Comparison of ENCODE assay signal across 21 mouse cellular contexts in the genomic region with DNA sequence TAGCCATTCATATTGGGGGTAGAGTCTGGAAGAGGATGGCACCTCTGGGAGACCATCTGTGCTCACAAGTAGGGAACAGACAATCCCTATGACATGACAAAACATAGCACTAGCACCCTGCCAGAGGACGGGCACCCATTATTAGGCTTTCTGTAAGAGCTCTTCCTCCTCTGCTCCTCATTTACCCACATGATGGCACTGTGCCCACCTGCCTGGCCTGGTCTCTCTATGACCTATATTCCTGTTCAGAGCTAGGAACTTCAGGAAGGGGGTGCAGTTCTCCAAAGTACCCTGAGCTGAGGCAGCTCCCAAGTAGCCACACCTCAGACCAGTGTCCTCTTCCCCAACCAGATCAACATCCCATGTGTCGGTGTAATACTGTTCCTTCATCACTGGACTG.
DNase-seq lines count a peak whose midpoint lies in the region; ATAC-seq and TF ChIP-seq lines count a peak whose summit lies in the region.
"Had no signal": no experiment of that assay in that cellular context is flagged by ENCODE, and none has a peak within 500 bp of the region (broad histone marks: within the 10 kb centered on the region; RNA-seq: fewer than 3 reads in every experiment).

No protein-coding gene starts in this region.

- H3K36me3 ChIP-seq in hindbrain, embryonic 11.5 days (ENCODE audit: control insufficient read depth, insufficient read depth, low read length) = no peaks in the 10 kb centered on the region
- H3K36me3 ChIP-seq in hindbrain, embryonic 16.5 days (ENCODE audit: control insufficient read depth, insufficient read depth, low read length) = no peaks in the 10 kb centered on the region
- peaks cover 3% of the 10 kb centered on the region; the same call in 1 of the 2 replicates for H3K36me3 ChIP-seq in midbrain, embryonic 16.5 days (ENCODE audit: control insufficient read depth, insufficient read depth, low read length)
- H3K36me3 ChIP-seq: embryonic facial prominence, embryonic 12.5 days; G1E; heart, embryonic 12.5 days; limb, embryonic 12.5 days had no signal

- peaks cover 3% of the 10 kb centered on the region; the same call in 1 of the 2 replicates for H3K4me1 ChIP-seq in hindbrain, embryonic 11.5 days (replicated peaks; ENCODE audit: control insufficient read depth, insufficient read depth, low read length)
- H3K4me1 ChIP-seq in hindbrain, embryonic 16.5 days (ENCODE audit: control insufficient read depth, insufficient read depth, low read depth, low read length) = peaks cover 4% of the 10 kb centered on the region
- H3K4me1 ChIP-seq in cerebellum, adult 2 months (ENCODE audit: control insufficient read depth, insufficient read depth, low read length) = peaks cover 26% of the 10 kb centered on the region
- H3K4me1 ChIP-seq in midbrain, embryonic 16.5 days (ENCODE audit: control insufficient read depth, insufficient read depth, low read length) = peaks cover 8% of the 10 kb centered on the region
- H3K4me1 ChIP-seq: embryonic facial prominence, embryonic 12.5 days; heart, embryonic 12.5 days had no signal

- 88% methylated on average over 2 of the region's 2 CpGs for WGBS in hindbrain, embryonic 11.5 days
- 76% methylated on average over 2 of the region's 2 CpGs for WGBS in hindbrain, embryonic 16.5 days
- WGBS in cerebellum, adult 2 months = 59% methylated on average over 2 of the region's 2 CpGs
- WGBS in midbrain, embryonic 16.5 days = 76% methylated on average over 2 of the region's 2 CpGs

- intact Hi-C loops in left cerebral cortex, postnatal 36 days (cut with DNase I) = no loop called here

- no peak for TF ChIP-seq POLR2A in cerebellum, adult 2 months (IDR thresholded peaks at IDR 0.05; ENCODE audit: borderline replicate concordance, insufficient read depth, low read length)

- DNase-seq in hindbrain, embryonic 11.5 days (ENCODE audit: low spot score) = no peak
- peak; percentile 51 to 59 for DNase-seq in cerebellum, adult 2 months
- peak; percentile 53 to 76 for DNase-seq in cerebellum, postnatal 25 days
- no peak for DNase-seq in left cerebral cortex, postnatal 36 days (ENCODE audit: low spot score in 2 of 2)
- DNase-seq in frontal cortex, postnatal 36 days (ENCODE audit: low spot score in 2 of 2) = no peak
- DNase-seq: heart, postnatal 4 days; kidney, adult 9 months; kidney, postnatal 36 days; layer of hippocampus, postnatal 36 days; retina, postnatal 1 day; right cerebral cortex, postnatal 4 days; thymus, postnatal 4 days had no signal

- no peak overlapping the region for H3K9ac ChIP-seq in hindbrain, embryonic 11.5 days (ENCODE audit: low read depth, low read length)
- H3K9ac ChIP-seq in hindbrain, embryonic 16.5 days (ENCODE audit: low read depth, low read length) = no peak overlapping the region
- no peak overlapping the region for H3K9ac ChIP-seq in midbrain, embryonic 16.5 days (ENCODE audit: low read depth, low read length)
- H3K9ac ChIP-seq: embryonic facial prominence, embryonic 12.5 days; heart, embryonic 12.5 days; limb, embryonic 12.5 days; liver, embryonic 14.5 days had no signal

- no peak for ATAC-seq in hindbrain, embryonic 11.5 days (ENCODE audit: low FRiP score)
- no peak for ATAC-seq in hindbrain, embryonic 16.5 days
- no peak for ATAC-seq in midbrain, embryonic 16.5 days
- ATAC-seq: CD4-positive, CD25-positive, alpha-beta regulatory T cell, adult 4 months; lung, postnatal 0 days had no signal

- no peaks in the 10 kb centered on the region for H3K9me3 ChIP-seq in hindbrain, embryonic 11.5 days (ENCODE audit: control insufficient read depth, low read length)
- H3K9me3 ChIP-seq in hindbrain, embryonic 16.5 days (ENCODE audit: control insufficient read depth, low read length) = no peaks in the 10 kb centered on the region
- no peaks in the 10 kb centered on the region for H3K9me3 ChIP-seq in midbrain, embryonic 16.5 days (replicated peaks; ENCODE audit: control insufficient read depth, low read length, poor library complexity, severe bottlenecking)
- H3K9me3 ChIP-seq: embryonic facial prominence, embryonic 12.5 days; heart, embryonic 12.5 days; limb, embryonic 12.5 days had no signal

- peak overlapping the region; percentile 39; the same call in 1 of the 2 replicates for H3K27ac ChIP-seq in hindbrain, embryonic 11.5 days (ENCODE audit: low read depth, low read length)
- H3K27ac ChIP-seq in hindbrain, embryonic 16.5 days (ENCODE audit: low read depth, low read length) = no peak overlapping the region
- H3K27ac ChIP-seq in cerebellum, adult 2 months (ENCODE audit: insufficient read depth, low read length) = no peak overlapping the region
- peak overlapping the region; percentile 0; the same call in 1 of the 2 replicates for H3K27ac ChIP-seq in midbrain, embryonic 16.5 days (ENCODE audit: low read length)
- H3K27ac ChIP-seq: embryonic facial prominence, embryonic 12.5 days; limb, embryonic 12.5 days; liver, embryonic 14.5 days had no signal

- TF ChIP-seq CTCF in cerebellum, adult 2 months (IDR thresholded peaks at IDR 0.05; ENCODE audit: borderline replicate concordance, insufficient read depth, low read depth, low read length) = no peak

- no peak overlapping the region for H3K4me3 ChIP-seq in hindbrain, embryonic 11.5 days (ENCODE audit: low read depth, low read length)
- H3K4me3 ChIP-seq in hindbrain, embryonic 16.5 days (ENCODE audit: low read length) = no peak overlapping the region
- H3K4me3 ChIP-seq in cerebellum, adult 2 months (replicated peaks; ENCODE audit: insufficient read depth, low read depth, low read length) = no peak overlapping the region
- no peak overlapping the region for H3K4me3 ChIP-seq in midbrain, embryonic 16.5 days (ENCODE audit: low read depth, low read length)
- H3K4me3 ChIP-seq: embryonic facial prominence, embryonic 12.5 days; heart, embryonic 12.5 days; limb, embryonic 12.5 days had no signal

- H3K27me3 ChIP-seq in hindbrain, embryonic 11.5 days (ENCODE audit: control insufficient read depth, insufficient read depth, low read length) = no peaks in the 10 kb centered on the region
- no peaks in the 10 kb centered on the region for H3K27me3 ChIP-seq in hindbrain, embryonic 16.5 days (replicated peaks; ENCODE audit: control insufficient read depth, insufficient read depth, low read length)
- no peaks in the 10 kb centered on the region for H3K27me3 ChIP-seq in cerebellum, adult 2 months (ENCODE audit: control insufficient read depth, insufficient read depth, low read length)
- no peaks in the 10 kb centered on the region for H3K27me3 ChIP-seq in midbrain, embryonic 16.5 days (ENCODE audit: control insufficient read depth, insufficient read depth, low read depth, low read length)

- H3K4me2 ChIP-seq in hindbrain, embryonic 11.5 days (replicated peaks; ENCODE audit: low read depth, low read length) = no peak overlapping the region
- no peak overlapping the region for H3K4me2 ChIP-seq in hindbrain, embryonic 16.5 days (ENCODE audit: low read length)
- H3K4me2 ChIP-seq in midbrain, embryonic 16.5 days (ENCODE audit: low read length) = no peak overlapping the region
- H3K4me2 ChIP-seq: embryonic facial prominence, embryonic 12.5 days; heart, embryonic 12.5 days; limb, embryonic 12.5 days had no signal

Comparison
In these comparisons a context has a peak if more than half of its experiments do, and no peak if none do; other contexts are left out.
1. H3K27ac ChIP-seq: peak in hindbrain, embryonic 11.5 days (single experiment) and midbrain, embryonic 16.5 days (single experiment); none in hindbrain, embryonic 16.5 days (single experiment) and cerebellum, adult 2 months (single experiment).
2. DNase-seq: peak in cerebellum, adult 2 months (2 of 2) and cerebellum, postnatal 25 days (2 of 2); none in hindbrain, embryonic 11.5 days (single experiment), left cerebral cortex, postnatal 36 days (0 of 2) and frontal cortex, postnatal 36 days (0 of 2).